Mouse (Mus musculus) embryonic facial prominence, embryonic 11.5 days (tissue): ENCODE data around the gene Rps6ka2. TPM values are rescaled to one million over a fixed set of nuclear protein-coding genes. Genes with fewer than 3 reads are reported as not detected.
"Not testable (repeated sequence)": the region's sequence is repeated elsewhere in the genome, so short reads cannot be mapped to it uniquely, and the experiment has no call there.

Source experiments
- ATAC-seq: fragments of 200-750 bp; cut with Nextera tagmentation; replicated peaks from 2 replicates; pipeline ENCODE4 v1.8.0; 2017; ENCODE audit warnings: low read depth; ENCODE audit not compliant: insufficient number of reproducible peaks, low FRiP score, low TSS enrichment
- DNase-seq: peaks from one replicate; pipeline ENCODE4 v3.0.0-alpha.2; 2015; ENCODE audit warnings: low spot score
- H3K27ac ChIP-seq: fragments of 300-500 bp; sonication (generic); replicated peaks from 2 replicates; pipeline ENCODE4 v1.5.1; 2014; ENCODE audit warnings: mild to moderate bottlenecking, low read depth, low read length, control low read depth
- H3K27me3 ChIP-seq: fragments of 300-500 bp; sonication (generic); 2 replicates; pipeline ENCODE4 v1.6.1; 2014; ENCODE audit warnings: mild to moderate bottlenecking, low read length, moderate library complexity, mixed read lengths; ENCODE audit not compliant: control insufficient read depth, insufficient read depth
- H3K36me3 ChIP-seq: fragments of 300-500 bp; sonication (generic); replicated peaks from 2 replicates; pipeline ENCODE4 v1.6.1; 2014; ENCODE audit warnings: low read depth, mild to moderate bottlenecking, low read length, moderate library complexity, mixed read lengths; ENCODE audit not compliant: control insufficient read depth, insufficient read depth
- H3K4me1 ChIP-seq: fragments of 300-500 bp; sonication (generic); 2 replicates; pipeline ENCODE4 v1.6.1; 2014; ENCODE audit warnings: low read length, mixed read lengths; ENCODE audit not compliant: control insufficient read depth, insufficient read depth
- H3K4me2 ChIP-seq: fragments of 300-500 bp; sonication (generic); 2 replicates; pipeline ENCODE4 v1.6.1; 2014; ENCODE audit warnings: low read depth, mild to moderate bottlenecking, control low read depth, low read length, moderate library complexity
- H3K4me3 ChIP-seq: fragments of 300-500 bp; sonication (generic); 2 replicates; pipeline ENCODE4 v1.5.1; 2014; ENCODE audit warnings: low read depth, low read length, control low read depth
- H3K9ac ChIP-seq: fragments of 300-500 bp; sonication (generic); replicated peaks from 2 replicates; pipeline ENCODE4 v1.6.1; 2014; ENCODE audit warnings: mild to moderate bottlenecking, control low read depth, low read length
- H3K9me3 ChIP-seq: fragments of 300-500 bp; sonication (generic); replicated peaks from 2 replicates; pipeline ENCODE4 v1.6.1; 2016; ENCODE audit warnings: mild to moderate bottlenecking, low read length, inconsistent platforms, mixed read lengths; ENCODE audit not compliant: control insufficient read depth
- WGBS: fragments of 180-500 bp; shearing (Covaris S2); extraction: QIAGEN DNeasy Blood & Tissue Kit; methylation state at CpG from one replicate; pipeline ENCODE4 v1.1.7; 2014; 5-methylcytosine and 5-hydroxymethylcytosine counted together
- polyA plus RNA-seq: library from polyadenylated mRNA; unstranded; fragments of >200 nt; fragmentation: Nextera tagmentation; extraction: Ambion mirVana; gene quantifications from 2 replicates; pipeline ENCODE4 v1.2.1, GENCODE M21; 2014

The Rps6ka2 gene
- 20.4 and 21.4 TPM in 2 replicates for polyA plus RNA-seq

DNA sequence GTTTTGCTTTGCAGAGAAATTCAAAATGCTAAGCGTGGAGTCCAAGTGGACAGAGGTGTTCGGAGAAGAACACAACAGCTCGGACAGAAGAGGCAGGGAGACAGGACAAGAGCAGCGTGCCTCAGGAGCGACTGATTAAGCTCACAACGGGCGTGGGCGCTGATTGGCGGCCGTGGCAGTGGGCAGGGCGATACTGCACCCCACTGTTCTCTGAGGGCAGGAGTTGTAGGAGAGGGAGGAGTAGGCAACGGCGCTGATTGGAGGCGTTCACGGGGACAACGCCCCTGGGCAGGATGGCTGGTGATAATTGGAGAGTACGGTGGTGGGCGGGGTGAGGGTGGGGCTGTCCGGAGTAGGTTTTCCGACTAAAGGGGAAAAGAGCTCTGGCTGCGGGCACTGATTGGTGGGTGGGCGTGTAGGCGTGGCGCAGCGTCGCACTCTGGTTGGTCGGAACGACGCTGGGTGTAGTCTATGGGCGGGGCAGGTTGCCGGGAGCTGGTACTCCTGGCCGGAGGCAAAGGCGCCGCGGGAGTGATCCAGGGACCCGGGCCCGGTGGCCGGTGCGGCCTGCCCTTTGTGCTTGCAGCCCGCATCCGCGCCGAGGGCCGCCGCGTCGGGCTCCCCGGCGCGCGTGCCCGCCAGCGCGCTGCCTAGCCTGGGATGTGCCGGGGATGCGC lies at the start of gene Rps6ka2:
TSS of gene Rps6ka2 (plus strand) at position 489 of the 677 bp plus-strand sequence.
- ATAC-seq (peak; percentile 98), DNase-seq (peak; percentile 98)
- Histone ChIP-seq H3K4me2 (peak within 1 kb of the TSS; percentile 79), H3K9me3 (no peaks in the 10 kb centered on the region), H3K36me3 (no peaks in the 10 kb centered on the region), H3K4me3 (peak within 1 kb of the TSS; percentile 77), H3K27ac (peak within 1 kb of the TSS; percentile 81), H3K27me3 (no peaks in the 10 kb centered on the region), H3K4me1 (no peaks in the 10 kb centered on the region; the same call in 1 of the 2 replicates), H3K9ac (peak within 1 kb of the TSS; percentile 80)
- WGBS = under 1% methylated on average over 56 of the region's 56 CpGs

DNA sequence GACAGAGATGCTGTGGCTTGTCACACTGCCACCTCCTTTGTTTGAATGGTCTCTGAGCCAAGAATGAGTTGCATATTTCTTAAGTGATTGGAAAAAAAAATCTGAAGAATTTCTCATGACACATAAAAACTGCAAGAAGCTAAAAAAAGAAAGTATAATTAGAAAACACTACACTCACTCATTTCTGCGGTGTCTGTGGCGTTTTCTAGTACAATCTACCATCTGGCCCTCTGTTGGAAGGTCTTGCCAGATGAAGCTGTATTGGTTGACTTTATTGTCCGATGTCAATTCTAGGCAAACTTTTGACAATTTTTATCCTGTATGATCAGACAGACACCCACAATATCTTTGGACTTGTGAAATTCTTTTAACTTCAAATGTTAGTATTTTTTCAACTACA lies 49.1 kb upstream of the Rps6ka2 start:
- ATAC-seq, H3K4me3 ChIP-seq, DNase-seq, H3K36me3 ChIP-seq, H3K4me2 ChIP-seq, H3K9me3 ChIP-seq, H3K9ac ChIP-seq, H3K27ac ChIP-seq, H3K4me1 ChIP-seq, H3K27me3 ChIP-seq: not testable (repeated sequence)
- 89% methylated on average over 3 of the region's 3 CpGs for WGBS

DNA sequence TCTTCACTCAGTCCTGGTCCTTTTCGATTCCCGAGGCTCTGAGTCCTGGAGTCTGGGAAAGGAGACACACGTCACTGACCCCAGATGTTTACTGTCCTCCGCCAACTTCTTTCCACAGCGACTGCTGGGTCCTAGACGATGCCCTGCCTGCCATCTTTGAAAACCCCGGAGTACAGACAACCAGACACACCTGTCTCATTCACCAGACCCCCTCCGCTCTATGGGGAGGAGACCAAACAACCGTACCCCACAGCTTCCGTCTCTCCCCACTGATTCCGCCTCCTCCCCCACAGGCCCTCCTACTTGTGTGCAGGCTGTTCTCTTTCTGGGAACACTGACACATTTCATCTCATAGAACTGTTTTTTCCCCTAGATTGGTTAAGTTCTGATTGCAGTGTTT lies 47.4 kb upstream of the Rps6ka2 start:
- H3K4me3 ChIP-seq, H3K27ac ChIP-seq, DNase-seq, H3K4me1 ChIP-seq, H3K9ac ChIP-seq, ATAC-seq, H3K27me3 ChIP-seq, H3K9me3 ChIP-seq, H3K4me2 ChIP-seq, H3K36me3 ChIP-seq: not testable (repeated sequence)
- WGBS = 73% methylated on average over 11 of the region's 11 CpGs

DNA sequence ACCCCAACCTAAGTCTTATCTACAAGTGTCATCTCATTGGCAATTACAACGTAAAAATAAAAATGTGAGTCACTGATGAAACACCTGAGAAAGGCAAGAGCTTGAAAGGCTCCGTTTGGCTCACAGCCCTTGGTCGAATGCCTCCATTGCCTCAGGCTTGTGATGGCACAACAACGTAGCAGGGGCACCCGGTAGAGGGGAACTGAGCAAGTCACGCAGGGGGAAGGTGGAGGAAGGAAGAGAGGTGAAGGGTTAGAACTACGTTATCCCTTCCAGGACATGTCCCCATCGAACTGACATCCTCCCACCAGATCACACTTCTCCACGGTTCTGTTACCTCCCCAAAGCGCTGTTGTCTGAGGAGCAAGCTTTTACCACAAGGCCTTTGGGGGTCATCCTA lies 43.4 kb upstream of the Rps6ka2 start:
- H3K27ac ChIP-seq, ATAC-seq: not testable (repeated sequence)
- WGBS = 71% methylated on average over 5 of the region's 10 CpGs

DNA sequence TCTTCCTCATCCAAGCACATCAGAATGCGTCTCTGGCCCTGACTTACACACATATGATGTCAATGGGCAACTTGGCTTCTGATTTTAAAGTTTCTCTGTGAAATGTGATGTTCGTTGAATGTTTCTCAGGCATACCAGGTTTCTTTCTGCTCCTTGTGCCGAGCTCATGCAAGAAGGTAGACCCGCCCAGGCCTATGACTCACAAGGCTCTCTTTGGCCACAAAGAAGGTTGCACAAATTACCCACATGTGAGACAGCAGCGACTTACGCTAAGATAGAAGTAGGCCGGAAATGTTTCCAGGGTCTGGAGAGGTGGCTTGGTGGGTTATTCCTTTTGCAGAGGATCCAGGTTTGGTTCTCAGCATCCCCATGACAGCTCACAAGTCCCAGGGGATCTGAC lies 35.9 kb upstream of the Rps6ka2 start:
- not testable (repeated sequence) for H3K27ac ChIP-seq, ATAC-seq, H3K4me1 ChIP-seq, H3K4me2 ChIP-seq, DNase-seq, H3K27me3 ChIP-seq, H3K4me3 ChIP-seq, H3K9ac ChIP-seq, H3K9me3 ChIP-seq, H3K36me3 ChIP-seq
- no CpG with 5 or more reads among the region's 7 CpGs for WGBS

More for the DNA sequence above, 43.4 kb upstream of the Rps6ka2 start:
- not testable (repeated sequence) for H3K27me3 ChIP-seq, H3K9ac ChIP-seq, H3K4me3 ChIP-seq, DNase-seq, H3K9me3 ChIP-seq, H3K36me3 ChIP-seq, H3K4me1 ChIP-seq, H3K4me2 ChIP-seq

DNA sequence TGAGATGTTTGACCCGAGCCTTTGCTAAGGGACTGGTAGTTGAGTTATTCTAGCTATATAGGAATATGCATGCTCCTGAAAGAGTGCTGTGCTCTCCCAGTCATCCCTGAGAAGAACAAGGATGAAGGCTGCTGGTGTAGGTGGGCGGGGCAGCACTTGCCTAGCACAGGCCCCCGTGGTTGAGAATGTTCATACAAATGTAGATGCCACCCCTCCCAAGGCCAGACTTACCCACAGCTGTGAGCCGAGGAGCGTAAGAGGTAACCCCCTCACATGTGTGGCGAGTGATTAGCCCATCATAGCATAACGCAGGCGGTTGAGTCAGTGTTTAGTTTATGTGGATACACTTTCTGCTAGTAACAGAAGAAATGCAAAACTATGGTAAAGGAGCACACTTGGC lies 34.6 kb upstream of the Rps6ka2 start:
- not testable (repeated sequence) for H3K4me1 ChIP-seq, H3K36me3 ChIP-seq, ATAC-seq, H3K4me3 ChIP-seq, H3K27ac ChIP-seq, H3K9ac ChIP-seq, DNase-seq, H3K9me3 ChIP-seq, H3K27me3 ChIP-seq, H3K4me2 ChIP-seq
- WGBS = 79% methylated on average over 7 of the region's 8 CpGs

DNA sequence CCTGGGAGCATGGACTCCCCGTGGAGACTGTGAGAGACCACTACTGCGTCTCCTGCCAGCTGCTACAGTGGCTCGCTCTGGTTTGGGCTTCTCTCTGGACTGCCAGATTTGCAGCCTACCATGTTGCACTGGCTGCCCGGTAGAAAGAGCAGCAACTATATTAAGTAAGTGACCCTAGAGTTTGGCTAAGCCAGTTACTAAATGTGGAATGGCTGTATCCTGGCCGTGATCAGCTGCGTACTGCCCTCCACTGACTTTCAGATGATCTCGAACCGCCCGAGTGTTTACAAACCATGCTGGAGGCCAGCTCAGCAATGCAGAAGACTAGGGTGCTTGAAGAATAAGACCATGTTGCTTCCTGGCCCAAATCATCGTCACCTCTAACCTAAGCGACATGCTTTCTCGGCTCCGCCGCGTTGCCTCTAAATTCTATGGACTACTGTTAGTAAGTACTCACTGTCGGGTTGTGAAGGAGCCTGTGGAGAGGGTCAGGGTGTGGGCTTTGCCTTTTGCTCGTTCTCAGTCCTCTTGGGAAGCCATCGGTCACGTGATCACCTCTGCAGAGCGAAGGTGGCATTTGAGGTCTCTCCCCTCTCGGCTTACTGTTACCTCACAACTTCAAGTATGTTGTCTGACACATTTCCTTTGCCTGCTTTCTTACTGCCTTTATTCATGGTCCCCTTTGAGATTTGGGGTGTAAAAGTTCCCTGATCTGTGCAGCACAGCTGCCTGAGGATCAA lies 31.6 kb upstream of the Rps6ka2 start:
- H3K4me2 ChIP-seq = no peak overlapping the region
- H3K9ac ChIP-seq = no peak overlapping the region
- ATAC-seq (no peak), DNase-seq (no peak)
- H3K9me3 ChIP-seq = no peaks in the 10 kb centered on the region
- WGBS = 85% methylated on average over 21 of the region's 21 CpGs
- no peak overlapping the region for H3K27ac ChIP-seq
- H3K4me3 ChIP-seq = no peak overlapping the region
- no peaks in the 10 kb centered on the region for H3K36me3 ChIP-seq
- H3K27me3 ChIP-seq = no peaks in the 10 kb centered on the region
- H3K4me1 ChIP-seq = no peaks in the 10 kb centered on the region
